Mouse (Mus musculus) bone marrow macrophage, adult 2 months (primary cell): ENCODE results near the gene Zfp575.

Experiments used
- CTCF ChIP-seq: IDR thresholded peaks from 2 replicates; pipeline ENCODE4 v1.5.1; 2012; ENCODE audit warnings: low read depth, mild to moderate bottlenecking, low read length, moderate library complexity
- POLR2A ChIP-seq: IDR thresholded peaks from 2 replicates; pipeline ENCODE4 v1.6.1; 2012; ENCODE audit warnings: mild to moderate bottlenecking, low read depth, low read length, borderline replicate concordance

- TF ChIP-seq CTCF: no peak
- TF ChIP-seq POLR2A: no peak
Observed at GRCm38 (mm10) chr7:24629672-24630071, 42.2 kb upstream of the Zfp575 start.
